In genomic region chr19:34992969-34993527, GRCm38 (mm10) we compare ENCODE assay signal across 8 mouse cellular contexts.
DNase-seq lines count a peak whose midpoint lies in the region; ATAC-seq lines count a peak whose summit lies in the region.

No protein-coding gene starts in this region.

- no peak overlapping the region for H3K4me3 ChIP-seq in forebrain, embryonic 11.5 days (ENCODE audit: low read depth, low read length)
- H3K4me3 ChIP-seq in limb, embryonic 10.5 days: no peak overlapping the region

- no peaks in the 10 kb centered on the region for H3K27me3 ChIP-seq in forebrain, embryonic 11.5 days (ENCODE audit: control insufficient read depth, insufficient read depth, low read length)
- H3K27me3 ChIP-seq in limb, embryonic 10.5 days (ENCODE audit: low read depth, poor library complexity, severe bottlenecking): no peaks in the 10 kb centered on the region

- H3K27ac ChIP-seq in forebrain, embryonic 11.5 days (ENCODE audit: low read depth, low read length): no peak overlapping the region
- no peak overlapping the region for H3K27ac ChIP-seq in limb, embryonic 10.5 days

- 33% methylated on average over 1 of the region's 1 CpGs for WGBS in forebrain, embryonic 11.5 days
- WGBS in limb, embryonic 10.5 days: 36% methylated on average over 1 of the region's 1 CpGs

- peak; percentile 74; the same call in 1 of the 2 replicates for ATAC-seq in forebrain, embryonic 11.5 days (replicated peaks; ENCODE audit: low FRiP score)

- no peaks in the 10 kb centered on the region for H3K9me3 ChIP-seq in forebrain, embryonic 11.5 days (ENCODE audit: control insufficient read depth, low read length)
- H3K9me3 ChIP-seq in limb, embryonic 10.5 days (replicated peaks): no peaks in the 10 kb centered on the region

- no peaks in the 10 kb centered on the region for H3K36me3 ChIP-seq in forebrain, embryonic 11.5 days (ENCODE audit: control insufficient read depth, insufficient read depth, low read length)
- no peaks in the 10 kb centered on the region for H3K36me3 ChIP-seq in limb, embryonic 10.5 days

- no peak overlapping the region for H3K9ac ChIP-seq in forebrain, embryonic 11.5 days (ENCODE audit: low read length)

- no peak overlapping the region for H3K4me2 ChIP-seq in forebrain, embryonic 11.5 days (ENCODE audit: low read depth, low read length, severe bottlenecking)

- no peaks in the 10 kb centered on the region for H3K4me1 ChIP-seq in forebrain, embryonic 11.5 days (replicated peaks; ENCODE audit: control insufficient read depth, insufficient read depth, low read length)
- no peaks in the 10 kb centered on the region for H3K4me1 ChIP-seq in limb, embryonic 10.5 days

- DNase-seq in thymus, postnatal 14 days: peak; percentile 4
- no peak for DNase-seq in thymus, postnatal 36 days
- DNase-seq in brain, embryonic 18.5 days (ENCODE audit: low read depth, low spot score): peak; percentile 14
- DNase-seq in forebrain, embryonic 11.5 days (ENCODE audit: low spot score): peak; percentile 68
- peak; percentile 33 to 61 for DNase-seq in kidney, adult 8-10 months
- DNase-seq in limb, embryonic 10.5 days (ENCODE audit: low spot score): peak; percentile 43
- DNase-seq in retina, embryonic 14.5 days (ENCODE audit: low spot score): peak; percentile 85
- DNase-seq in spleen, adult 12 weeks (ENCODE audit: low spot score): no peak

Comparison
In these comparisons a context has a peak if more than half of its experiments do, and no peak if none do; other contexts are left out.
1. DNase-seq: peak in thymus, postnatal 14 days (single experiment), brain, embryonic 18.5 days (single experiment), forebrain, embryonic 11.5 days (single experiment), kidney, adult 8-10 months (2 of 2), limb, embryonic 10.5 days (single experiment) and retina, embryonic 14.5 days (single experiment); none in thymus, postnatal 36 days (0 of 2) and spleen, adult 12 weeks (single experiment).